Mouse (Mus musculus) limb, embryonic 12.5 days (tissue): ENCODE results near the gene Sec14l3. TPM values are rescaled to one million over a fixed set of nuclear protein-coding genes. Genes with fewer than 3 reads are reported as not detected.

ENCODE experiments used
- ATAC-seq: fragments of 200-750 bp; cut with Nextera tagmentation; 2 replicates; pipeline ENCODE4 v1.8.0; 2017; ENCODE audit warnings: low read depth, moderate TSS enrichment; ENCODE audit not compliant: insufficient number of reproducible peaks, insufficient read depth, low FRiP score, low TSS enrichment
- H3K27ac ChIP-seq: fragments of 300-500 bp; sonication (generic); 2 replicates; pipeline ENCODE4 v1.5.1; 2016; ENCODE audit warnings: mild to moderate bottlenecking, moderate library complexity
- H3K27me3 ChIP-seq: fragments of 300-500 bp; sonication (generic); 2 replicates; pipeline ENCODE4 v1.6.1; 2016; ENCODE audit warnings: mild to moderate bottlenecking, moderate library complexity
- H3K36me3 ChIP-seq: fragments of 300-500 bp; sonication (generic); 2 replicates; pipeline ENCODE4 v1.6.1; 2016; ENCODE audit warnings: mild to moderate bottlenecking, moderate library complexity
- H3K4me1 ChIP-seq: fragments of 300-500 bp; sonication (generic); replicated peaks from 2 replicates; pipeline ENCODE4 v1.6.1; 2016
- H3K4me2 ChIP-seq: fragments of 300-500 bp; sonication (generic); 2 replicates; pipeline ENCODE4 v1.6.1; 2016; ENCODE audit warnings: mild to moderate bottlenecking, moderate library complexity
- H3K4me3 ChIP-seq: fragments of 300-500 bp; sonication (generic); replicated peaks from 2 replicates; pipeline ENCODE4 v1.5.1; 2016; ENCODE audit warnings: mild to moderate bottlenecking
- H3K9ac ChIP-seq: fragments of 300-500 bp; sonication (generic); replicated peaks from 2 replicates; pipeline ENCODE4 v1.6.1; 2016; ENCODE audit warnings: mild to moderate bottlenecking, moderate library complexity
- H3K9me3 ChIP-seq: fragments of 300-500 bp; sonication (generic); 2 replicates; pipeline ENCODE4 v1.6.1; 2016; ENCODE audit warnings: mild to moderate bottlenecking, moderate library complexity
- WGBS: fragments of 180-500 bp; shearing (Covaris S2); methylation state at CpG from one replicate; pipeline ENCODE4 v1.1.7; 2016; 5-methylcytosine and 5-hydroxymethylcytosine counted together
- polyA plus RNA-seq: library from polyadenylated mRNA; unstranded; fragments of >200 nt; fragmentation: Nextera tagmentation; extraction: Ambion mirVana; gene quantifications from 2 replicates; pipeline ENCODE4 v1.2.1, GENCODE M21; 2016

Sec14l3 gene
- polyA plus RNA-seq, 1 experiment from 2014 or later = not detected

DNA sequence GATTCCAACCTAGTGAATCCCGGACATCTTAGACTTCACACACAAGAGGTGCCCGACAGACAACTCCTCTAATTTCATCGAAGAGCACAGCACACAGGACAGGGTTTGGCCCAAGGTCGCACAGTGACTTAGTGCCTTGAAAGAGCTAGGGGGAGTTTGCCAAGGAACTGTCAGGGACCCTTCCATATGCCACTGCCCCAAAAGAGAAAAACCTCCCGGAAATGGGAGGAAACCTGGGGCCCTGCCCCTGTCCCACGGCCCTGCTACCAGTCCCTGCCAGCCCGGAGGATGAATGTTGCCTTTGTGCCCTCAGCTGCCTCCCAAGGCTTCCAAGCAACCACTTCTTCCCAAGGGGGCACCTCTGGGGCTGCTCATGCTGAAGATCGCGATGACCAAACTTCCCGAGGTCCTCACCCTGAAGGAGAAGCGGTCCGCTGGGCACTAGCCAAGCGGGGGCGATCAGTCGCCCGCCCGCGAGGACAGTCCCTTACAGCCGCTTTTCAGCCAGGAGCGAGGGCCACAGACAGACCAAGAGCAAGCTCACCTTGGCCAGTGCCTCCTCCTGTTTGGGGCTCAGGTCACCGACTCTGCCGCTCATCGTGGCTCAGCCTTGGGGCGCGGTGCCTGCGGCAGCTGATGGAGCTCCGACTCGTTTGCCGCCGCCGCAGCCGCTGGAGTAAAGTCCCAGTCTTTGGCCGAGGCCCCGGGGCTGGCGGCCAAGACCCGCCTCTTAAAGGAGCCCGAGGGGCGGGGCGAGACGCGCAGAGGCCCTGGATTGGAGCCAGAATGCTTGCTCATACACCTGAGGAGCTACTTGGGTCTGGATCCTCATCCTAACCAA is 53.7 kb downstream of the Sec14l3 start:
- Histone ChIP-seq H3K27me3 (peaks cover 49% of the 10 kb centered on the region), H3K4me3 (peak overlapping the region; percentile 62), H3K9ac (peak overlapping the region; percentile 83), H3K4me2 (peak overlapping the region; percentile 92), H3K9me3 (no peaks in the 10 kb centered on the region), H3K36me3 (no peaks in the 10 kb centered on the region), H3K27ac (0 out of 2 replicates have a peak overlapping the region, but pooled peaks have one; percentile 41), H3K4me1 (peaks cover 10% of the 10 kb centered on the region; the same call in 1 of the 2 replicates)
- 3% methylated on average over 41 of the region's 41 CpGs for WGBS
- peak; percentile 29; the same call in 1 of the 2 replicates for ATAC-seq

DNA sequence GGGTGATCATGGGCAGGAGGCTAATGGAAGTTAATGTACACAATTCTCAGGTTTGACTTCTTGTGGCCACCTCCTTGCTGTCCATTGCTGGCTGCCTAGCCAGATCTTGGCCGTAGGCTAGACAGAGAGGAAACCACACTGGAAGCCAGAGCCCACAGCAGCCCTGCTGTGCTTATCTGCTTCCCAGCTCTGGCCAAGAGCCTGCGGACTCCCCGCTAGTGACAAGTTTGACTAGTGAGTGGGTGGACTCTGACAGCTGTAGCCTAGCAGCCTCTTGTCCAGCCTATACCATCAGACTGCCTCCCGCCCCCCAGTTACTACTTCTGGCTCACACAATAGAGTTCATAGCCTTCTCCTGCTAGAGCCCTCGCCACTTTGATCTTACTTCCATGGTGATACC is 55.0 kb downstream of the Sec14l3 start:
- no peak for ATAC-seq
- H3K27me3 ChIP-seq = peaks cover 49% of the 10 kb centered on the region
- H3K27ac ChIP-seq = no peak overlapping the region
- H3K36me3 ChIP-seq = no peaks in the 10 kb centered on the region
- H3K4me3 ChIP-seq = no peak overlapping the region
- no peaks in the 10 kb centered on the region for H3K9me3 ChIP-seq
- no peak overlapping the region for H3K4me2 ChIP-seq
- H3K4me1 ChIP-seq = peaks cover 10% of the 10 kb centered on the region; the same call in 1 of the 2 replicates
- WGBS = 90% methylated on average over 5 of the region's 5 CpGs
- no peak overlapping the region for H3K9ac ChIP-seq

DNA sequence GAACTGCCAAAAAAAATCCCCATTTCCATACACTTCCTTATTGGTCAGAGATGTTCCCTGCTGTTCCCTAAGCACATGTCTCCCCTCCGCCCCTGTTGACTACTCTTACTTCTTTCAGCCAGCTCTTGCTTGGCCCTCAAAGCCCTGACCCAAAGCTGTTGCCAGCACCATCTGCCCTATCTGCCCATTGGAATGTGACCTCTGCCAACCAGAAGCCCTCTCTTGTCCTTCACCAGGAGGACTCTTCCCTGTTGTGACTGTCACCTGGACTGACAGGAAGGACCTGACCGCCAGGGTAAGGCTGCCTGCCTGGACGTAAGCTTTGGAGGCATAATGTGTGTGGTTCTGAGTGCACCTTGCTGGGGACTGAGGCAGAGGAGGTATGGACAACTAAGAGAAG is 57.0 kb downstream of the Sec14l3 start:
- H3K27ac ChIP-seq = no peak overlapping the region
- WGBS = 71% methylated on average over 3 of the region's 3 CpGs

DNA sequence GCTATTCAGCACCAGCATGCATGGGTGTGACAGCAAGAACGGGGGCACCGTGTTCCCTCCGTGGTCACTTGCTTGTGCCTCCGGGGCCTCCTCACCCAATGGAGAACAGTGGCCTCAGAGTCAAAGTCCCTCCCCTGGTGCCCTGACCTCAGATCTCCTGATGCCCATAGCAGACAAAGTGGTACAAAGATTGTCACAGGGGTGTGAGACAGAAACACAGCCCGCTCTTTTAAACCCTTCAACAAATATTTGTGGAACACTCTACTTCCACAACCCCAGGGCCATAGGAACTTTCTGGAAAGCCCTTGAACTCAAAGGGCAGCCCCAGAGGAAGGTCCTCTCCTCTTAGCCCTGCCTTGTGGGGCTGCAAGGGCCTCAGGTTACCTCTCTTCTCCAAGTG is 57.6 kb downstream of the Sec14l3 start:
- Histone ChIP-seq H3K36me3 (no peaks in the 10 kb centered on the region), H3K4me1 (peaks cover 10% of the 10 kb centered on the region; the same call in 1 of the 2 replicates), H3K27me3 (peaks cover 36% of the 10 kb centered on the region), H3K27ac (no peak overlapping the region), H3K9me3 (peaks cover 12% of the 10 kb centered on the region; the same call in 1 of the 2 replicates), H3K9ac (no peak overlapping the region), H3K4me3 (no peak overlapping the region), H3K4me2 (no peak overlapping the region)
- no peak for ATAC-seq
- 80% methylated on average over 5 of the region's 5 CpGs for WGBS

More for the DNA sequence above, 57.0 kb downstream of the Sec14l3 start:
- H3K4me3 ChIP-seq = no peak overlapping the region
- no peak for ATAC-seq
- peaks cover 7% of the 10 kb centered on the region; the same call in 1 of the 2 replicates for H3K9me3 ChIP-seq
- H3K4me2 ChIP-seq = no peak overlapping the region
- H3K36me3 ChIP-seq = no peaks in the 10 kb centered on the region
- H3K4me1 ChIP-seq = peaks cover 10% of the 10 kb centered on the region; the same call in 1 of the 2 replicates
- peaks cover 41% of the 10 kb centered on the region for H3K27me3 ChIP-seq
- H3K9ac ChIP-seq = no peak overlapping the region

DNA sequence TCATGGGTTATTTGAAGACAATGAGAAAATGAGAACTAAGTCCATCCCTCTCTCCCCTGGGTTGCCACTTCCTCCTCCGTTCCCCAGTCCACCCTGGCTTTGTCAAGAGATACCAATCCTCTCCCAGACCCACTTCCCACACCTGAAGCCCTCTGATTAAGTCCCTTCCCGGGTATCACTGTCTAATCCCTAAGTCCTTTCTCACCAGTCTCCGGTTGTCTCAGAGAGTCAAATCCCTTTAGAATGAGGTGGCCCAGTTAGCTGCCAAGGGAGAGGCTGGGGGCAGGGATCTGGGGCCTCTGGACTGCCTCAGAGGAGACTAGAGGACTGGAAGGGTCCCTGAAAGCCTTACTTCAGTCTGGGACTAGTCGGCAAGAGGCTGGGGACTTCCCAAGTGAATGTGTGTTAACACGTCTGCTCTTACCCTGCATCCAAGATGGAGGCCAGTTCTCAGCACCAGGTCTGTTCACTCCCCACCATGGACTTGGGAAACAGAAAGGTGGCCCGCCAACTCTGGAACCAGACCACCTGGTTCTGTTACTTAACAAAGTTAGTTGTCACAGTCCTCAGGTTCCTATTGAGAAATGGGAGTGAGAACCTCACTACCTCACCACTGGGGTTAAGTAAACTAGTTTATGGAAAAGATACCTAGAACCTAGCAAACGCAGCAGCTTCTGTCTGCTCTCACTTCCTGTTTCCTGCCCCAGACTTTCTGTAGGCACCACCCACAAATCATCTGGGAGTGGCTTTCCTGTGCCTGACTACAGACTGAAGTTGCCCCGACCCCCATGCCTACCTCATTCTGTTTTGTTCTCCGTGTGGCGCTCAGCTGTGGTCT is 58.3 kb downstream of the Sec14l3 start, which contains the start of gene Sec14l2:
Gene Sec14l2, minus strand, starts transcription at position 674 of the 838 bp plus-strand sequence.
- no peak for ATAC-seq
- H3K4me1 ChIP-seq = peaks cover 2% of the 10 kb centered on the region; the same call in 1 of the 2 replicates
- H3K4me2 ChIP-seq = no peak within 1 kb of the TSS
- peaks cover 28% of the 10 kb centered on the region for H3K27me3 ChIP-seq
- 76% methylated on average over 10 of the region's 10 CpGs for WGBS
- H3K9ac ChIP-seq = no peak within 1 kb of the TSS
- H3K27ac ChIP-seq = no peak within 1 kb of the TSS
- no peak within 1 kb of the TSS for H3K4me3 ChIP-seq
- no peaks in the 10 kb centered on the region for H3K36me3 ChIP-seq
- H3K9me3 ChIP-seq = peaks cover 12% of the 10 kb centered on the region; the same call in 1 of the 2 replicates

DNA sequence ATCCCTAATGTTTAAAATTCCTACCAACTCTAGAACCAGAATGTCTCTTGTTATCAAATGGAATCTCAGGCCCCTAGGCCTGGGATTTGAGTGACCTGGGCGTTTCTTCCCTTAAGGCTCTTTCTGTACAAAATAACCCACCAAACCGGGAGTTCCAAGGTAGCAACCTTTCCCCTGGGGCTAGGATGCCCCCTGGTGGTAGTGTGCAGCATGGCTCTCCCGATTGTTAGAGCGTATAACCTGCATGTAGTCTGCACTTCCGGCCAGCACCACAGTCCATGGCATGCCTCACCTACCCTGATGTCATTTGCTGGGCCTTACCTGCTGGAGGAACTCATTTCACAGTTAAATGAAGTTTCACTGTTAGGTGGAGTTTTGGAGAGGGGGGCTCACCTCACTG is 59.3 kb downstream of the Sec14l3 start:
- no peak for ATAC-seq

DNA sequence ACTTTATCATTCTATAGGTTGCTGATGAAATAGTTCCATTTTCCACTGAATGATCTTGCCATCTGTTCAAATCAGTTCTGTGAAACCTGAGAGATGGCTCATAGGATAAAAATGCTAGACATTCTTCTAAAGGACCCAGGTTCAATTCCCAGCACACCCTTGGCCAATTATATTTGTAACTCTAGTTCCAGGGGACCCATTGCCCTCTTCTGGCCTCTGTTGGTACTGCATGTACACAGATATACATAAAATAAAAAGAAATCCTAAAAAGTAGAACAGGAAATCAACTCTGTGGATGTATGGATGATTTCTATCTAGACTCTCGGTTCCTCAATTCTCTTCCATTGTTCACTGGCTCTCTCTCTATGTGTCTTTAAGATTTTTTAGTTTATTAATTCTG is 62.4 kb downstream of the Sec14l3 start:
- Histone ChIP-seq H3K27me3 (no peaks in the 10 kb centered on the region), H3K9ac (no peak overlapping the region)

More for the DNA sequence above, 59.3 kb downstream of the Sec14l3 start:
- Histone ChIP-seq H3K4me2 (no peak overlapping the region), H3K4me3 (no peak overlapping the region), H3K36me3 (no peaks in the 10 kb centered on the region), H3K27me3 (peaks cover 19% of the 10 kb centered on the region), H3K4me1 (no peaks in the 10 kb centered on the region), H3K27ac (no peak overlapping the region), H3K9me3 (peaks cover 12% of the 10 kb centered on the region; the same call in 1 of the 2 replicates), H3K9ac (no peak overlapping the region)
- WGBS = 57% methylated on average over 5 of the region's 5 CpGs

More for the DNA sequence above, 62.4 kb downstream of the Sec14l3 start:
- H3K36me3 ChIP-seq = no peaks in the 10 kb centered on the region
- no peak overlapping the region for H3K27ac ChIP-seq
- 89% methylated on average over 1 of the region's 1 CpGs for WGBS
- no peak overlapping the region for H3K4me2 ChIP-seq
- H3K4me1 ChIP-seq = no peaks in the 10 kb centered on the region
- no peak overlapping the region for H3K4me3 ChIP-seq
- H3K9me3 ChIP-seq = peaks cover 12% of the 10 kb centered on the region; the same call in 1 of the 2 replicates
- ATAC-seq = no peak

Other genes with a start within 250 kb of the Sec14l3 start
- 0.52 and 0.73 TPM in 2 replicates for gene Osbp2, start 200.9 kb upstream of the Sec14l3 start, polyA plus RNA-seq
- 0.15 and 0.18 TPM in 2 replicates for gene 4921536K21Rik, start 169.7 kb upstream of the Sec14l3 start, polyA plus RNA-seq
- gene Dusp18, start 169.6 kb upstream of the Sec14l3 start, polyA plus RNA-seq = 11.2 and 11.4 TPM in 2 replicates
- 3.0 and 3.7 TPM in 2 replicates for gene Slc35e4, start 150.2 kb upstream of the Sec14l3 start, polyA plus RNA-seq
- 27.4 and 29.9 TPM in 2 replicates for gene Tcn2, start 132.7 kb upstream of the Sec14l3 start, polyA plus RNA-seq
- 85.6 and 85.7 TPM in 2 replicates for gene Pes1, start 100.9 kb upstream of the Sec14l3 start, polyA plus RNA-seq
- gene 4930556J24Rik, start 88.1 kb upstream of the Sec14l3 start, polyA plus RNA-seq = not detected in 2 replicates
- 4.4 and 5.4 TPM in 2 replicates for gene Gal3st1, start 81.2 kb upstream of the Sec14l3 start, polyA plus RNA-seq
- not detected in 2 replicates for gene Sec14l4, start 33.4 kb upstream of the Sec14l3 start, polyA plus RNA-seq
- 8.7 TPM in 2 replicates for gene Mtfp1, start 30.6 kb downstream of the Sec14l3 start, polyA plus RNA-seq
- 3.2 and 3.3 TPM in 2 replicates for gene Sec14l2, start 58.6 kb downstream of the Sec14l3 start, polyA plus RNA-seq
- gene Rnf215, start 70.4 kb downstream of the Sec14l3 start, polyA plus RNA-seq = 36.6 and 39.5 TPM in 2 replicates
- 9.4 and 10.1 TPM in 2 replicates for gene Ccdc157, start 95.5 kb downstream of the Sec14l3 start, polyA plus RNA-seq
- gene Sf3a1, start 95.5 kb downstream of the Sec14l3 start, polyA plus RNA-seq = 71.4 and 78.8 TPM in 2 replicates
- gene Tbc1d10a, start 121.9 kb downstream of the Sec14l3 start, polyA plus RNA-seq = 36.5 and 36.8 TPM in 2 replicates
- gene Castor1, start 153.4 kb downstream of the Sec14l3 start, polyA plus RNA-seq = 2.3 and 2.7 TPM in 2 replicates
- not detected in 2 replicates for gene Osm, start 171.6 kb downstream of the Sec14l3 start, polyA plus RNA-seq
- gene Lif, start 192.7 kb downstream of the Sec14l3 start, polyA plus RNA-seq = 0.05 and 0.06 TPM in 2 replicates